Mouse (Mus musculus) spleen, adult 12 weeks (tissue): ENCODE results near the gene Pex13.
"Not testable (repeated sequence)": the region's sequence is repeated elsewhere in the genome, so short reads cannot be mapped to it uniquely, and the experiment has no call there.

ENCODE experiments used
- DNase-seq: peaks from one replicate; pipeline ENCODE4 v3.0.0; 2022; ENCODE audit warnings: low spot score

Gene Pex13

DNA sequence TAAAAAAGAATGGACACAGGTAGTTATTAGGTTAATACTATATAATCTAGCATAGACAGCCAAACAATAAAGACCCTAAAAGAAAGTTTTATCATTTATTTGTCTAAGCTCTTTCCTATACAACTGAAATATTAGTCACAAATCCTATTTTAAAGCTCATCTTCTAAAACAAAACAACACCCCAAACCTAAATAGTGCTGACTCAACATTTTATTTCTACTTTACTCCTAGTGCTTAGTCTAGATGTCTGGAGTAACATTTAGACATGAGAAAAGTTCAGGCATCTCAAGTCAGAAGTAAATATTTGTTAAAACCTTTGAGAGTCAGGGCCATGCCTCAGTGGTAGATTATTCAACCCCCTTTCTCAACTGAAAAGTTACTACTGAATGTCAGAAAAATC, 18.3 kb downstream of the Pex13 start:
- no peak for DNase-seq

DNA sequence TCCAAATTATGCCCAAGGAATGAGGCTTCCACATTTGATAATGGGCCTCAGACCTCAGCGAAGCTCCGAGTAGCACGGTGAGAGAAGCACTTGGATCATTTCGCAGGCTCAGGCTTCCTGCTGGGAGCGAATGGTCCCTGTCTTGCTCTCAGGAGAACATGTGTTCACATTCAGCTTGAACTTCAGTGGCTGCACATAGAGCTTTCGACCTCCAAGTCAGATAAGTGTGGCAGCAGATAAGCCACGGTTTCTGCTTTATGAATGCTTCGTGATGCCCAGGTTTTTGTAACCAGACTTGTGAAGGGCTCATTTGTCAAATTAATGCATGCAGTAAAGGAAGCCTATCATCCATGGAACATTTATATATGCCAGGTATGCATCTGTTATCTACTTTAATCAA, 31.2 kb downstream of the Pex13 start:
- no peak for DNase-seq

DNA sequence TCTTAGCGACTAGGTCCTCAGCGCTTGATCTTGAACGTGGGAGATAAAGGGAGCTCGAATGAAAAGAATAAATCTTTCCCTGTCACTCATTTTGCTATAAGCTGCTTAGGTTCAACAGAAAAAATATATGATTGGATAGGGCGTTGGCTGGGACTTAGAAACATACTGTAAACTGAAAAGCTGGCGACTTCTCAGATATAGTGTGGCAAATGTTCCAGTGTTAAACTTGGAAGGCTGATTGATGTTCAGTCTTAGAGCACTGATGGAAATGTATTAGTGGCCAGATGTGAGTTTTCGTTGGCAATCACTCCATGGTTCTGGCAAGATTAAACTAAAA, 31.9 kb downstream of the Pex13 start:
- DNase-seq = no peak

DNA sequence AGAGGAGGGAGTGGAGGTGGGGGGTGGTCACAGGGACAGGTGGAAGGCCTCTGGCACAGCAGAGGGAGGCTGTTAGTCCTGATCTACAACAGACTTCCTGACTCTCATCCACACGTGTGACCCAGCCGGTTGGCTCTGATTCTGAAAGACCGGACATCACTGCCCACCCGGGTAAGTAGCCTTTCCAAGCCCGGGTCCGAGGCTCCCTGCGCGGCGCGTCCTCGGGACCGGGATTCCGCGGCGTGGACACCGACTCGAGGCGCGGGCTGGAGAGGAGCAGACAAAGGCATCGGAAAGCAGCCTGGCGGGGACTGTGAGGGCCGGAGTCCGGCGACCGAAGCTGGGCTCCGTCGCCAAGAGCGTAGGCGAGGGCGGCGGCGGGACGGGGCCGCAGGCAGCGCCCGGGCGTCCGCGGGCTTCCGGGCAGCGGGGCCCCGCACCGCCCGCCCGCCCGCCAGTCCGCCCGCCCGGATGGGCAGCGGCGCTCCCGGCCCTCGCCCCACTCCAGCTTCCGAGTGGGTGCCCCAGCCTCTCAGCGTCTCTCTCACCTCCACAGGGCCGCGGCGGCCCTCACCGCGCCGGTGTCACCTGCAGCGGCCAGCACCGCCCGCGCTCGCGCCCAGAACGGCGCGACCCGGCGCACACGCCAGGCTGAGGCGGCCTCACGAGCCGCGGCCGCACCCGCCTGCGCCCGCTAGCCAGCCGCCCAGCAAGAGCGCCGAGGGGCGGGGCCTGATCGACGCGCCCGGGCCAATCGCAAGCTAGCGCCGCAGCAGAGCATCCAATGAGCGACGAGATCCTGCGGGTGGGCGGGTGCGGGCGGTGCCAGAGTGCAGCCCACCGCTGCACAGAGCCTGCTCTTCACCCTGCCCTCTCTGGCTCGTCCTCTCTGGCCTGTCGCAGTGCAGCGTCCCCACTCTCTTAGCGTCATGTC, 32.5 kb downstream of the Pex13 start, which contains the start of gene 0610010F05Rik:
0610010F05Rik (minus strand) TSS at position 695 of the 934 bp plus-strand sequence.
- DNase-seq = peak; percentile 80

DNA sequence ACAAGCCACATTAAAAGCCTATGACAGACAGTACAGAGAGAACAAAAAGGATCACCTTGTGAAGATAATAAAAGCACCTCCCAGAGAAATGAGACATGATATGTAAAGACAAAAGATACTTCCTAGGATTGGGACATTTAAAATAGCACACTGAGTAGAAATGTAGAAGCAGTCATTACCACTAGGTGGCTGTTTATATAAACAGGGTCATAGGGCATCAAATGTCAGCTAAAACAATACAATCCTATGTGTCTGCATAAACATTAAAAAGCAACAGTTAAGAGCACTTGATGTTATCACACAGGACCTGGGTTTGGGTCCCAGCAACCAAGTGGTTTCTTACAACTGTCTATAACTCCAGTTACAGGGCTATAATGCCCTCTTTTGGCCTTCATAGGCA, 35.1 kb downstream of the Pex13 start:
- no peak for DNase-seq

DNA sequence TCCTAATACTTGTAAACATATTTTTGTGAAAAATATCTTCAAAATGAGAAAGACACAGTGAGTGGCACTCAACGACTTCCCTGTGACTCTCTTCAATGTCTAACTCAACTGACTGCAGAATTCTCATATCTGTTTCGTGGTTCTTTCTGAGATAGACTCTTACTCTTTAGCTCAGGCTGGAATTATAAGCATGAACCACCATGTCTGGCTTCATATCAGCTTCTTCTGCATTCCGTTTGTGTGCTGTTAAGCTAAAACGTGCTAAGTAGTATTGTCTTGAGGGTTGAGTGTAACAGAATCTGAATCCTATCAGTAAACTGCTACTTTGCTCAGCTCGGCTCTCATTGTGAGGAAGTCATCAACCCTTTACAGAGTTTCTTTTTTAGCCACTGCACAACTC, 46.8 kb downstream of the Pex13 start:
- no peak for DNase-seq

DNA sequence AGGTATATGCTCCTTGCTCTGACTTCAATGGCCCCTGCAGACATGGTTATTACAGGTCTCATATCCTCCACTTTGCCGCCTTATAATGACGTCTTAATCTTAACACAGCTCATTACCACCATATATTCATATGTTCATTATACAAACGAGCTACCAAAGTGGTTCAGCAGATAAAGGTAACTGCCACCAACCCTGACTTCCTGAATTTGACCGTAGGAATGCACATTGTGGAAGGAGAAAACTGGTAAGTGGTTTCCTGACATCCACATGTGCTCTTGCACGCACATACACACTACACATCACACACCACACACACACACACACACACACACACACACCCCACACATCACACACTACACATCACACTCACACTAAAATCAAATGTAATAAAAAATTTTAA, 51.2 kb downstream of the Pex13 start:
- DNase-seq = no peak

DNA sequence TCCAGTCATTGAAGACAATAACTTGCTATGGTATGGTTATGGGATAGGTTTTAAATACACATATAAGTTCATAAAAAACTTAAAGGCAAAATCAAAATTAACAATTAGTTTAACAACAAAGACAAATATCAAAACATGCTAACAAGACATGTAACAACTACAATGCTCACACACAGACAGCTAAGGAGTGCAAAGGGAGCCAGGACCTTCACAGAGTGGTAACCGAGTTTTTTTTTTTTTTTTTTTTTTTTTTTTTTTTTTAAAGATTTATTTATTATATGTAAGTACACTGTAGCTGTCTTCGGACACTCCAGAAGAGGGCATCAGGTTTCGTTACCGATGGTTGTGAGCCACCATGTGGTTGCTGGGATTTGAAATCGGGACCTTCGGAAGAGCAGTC, 58.5 kb downstream of the Pex13 start:
- not testable (repeated sequence) for DNase-seq
